Mouse (Mus musculus) liver, embryonic 16.5 days (tissue): ENCODE data around the gene Stk40. TPM values are rescaled to one million over a fixed set of nuclear protein-coding genes. Genes with fewer than 3 reads are reported as not detected.
"Not testable (repeated sequence)": the region's sequence is repeated elsewhere in the genome, so short reads cannot be mapped to it uniquely, and the experiment has no call there.

ENCODE experiments used
- ATAC-seq: fragments of 200-750 bp; cut with Nextera tagmentation; 2 replicates; pipeline ENCODE4 v1.8.0; 2017; ENCODE audit warnings: low read depth, mild to moderate bottlenecking, moderate number of reproducible peaks, moderate library complexity
- H3K27ac ChIP-seq: fragments of 300-500 bp; sonication (generic); 2 replicates; pipeline ENCODE4 v1.5.1; 2014; ENCODE audit warnings: mild to moderate bottlenecking, low read length
- H3K27me3 ChIP-seq: fragments of 300-500 bp; sonication (generic); 2 replicates; pipeline ENCODE4 v1.6.1; 2014; ENCODE audit warnings: low read depth, low read length, mixed read lengths; ENCODE audit not compliant: control insufficient read depth, insufficient read depth
- H3K36me3 ChIP-seq: fragments of 300-500 bp; sonication (generic); 2 replicates; pipeline ENCODE4 v1.6.1; 2014; ENCODE audit warnings: mild to moderate bottlenecking; ENCODE audit not compliant: control insufficient read depth, insufficient read depth
- H3K4me1 ChIP-seq: fragments of 300-500 bp; sonication (generic); 2 replicates; pipeline ENCODE4 v1.6.1; 2014; ENCODE audit warnings: low read depth, low read length, mixed read lengths; ENCODE audit not compliant: control insufficient read depth
- H3K4me2 ChIP-seq: fragments of 300-500 bp; sonication (generic); 2 replicates; pipeline ENCODE4 v1.6.1; 2014; ENCODE audit warnings: low read depth, low read length, mixed read lengths
- H3K4me3 ChIP-seq: fragments of 300-500 bp; sonication (generic); 2 replicates; pipeline ENCODE4 v1.5.1; 2014; ENCODE audit warnings: low read depth, mild to moderate bottlenecking, low read length
- H3K9ac ChIP-seq: fragments of 300-500 bp; sonication (generic); 2 replicates; pipeline ENCODE4 v1.6.1; 2014; ENCODE audit warnings: low read depth, low read length
- H3K9me3 ChIP-seq: fragments of 300-500 bp; sonication (generic); replicated peaks from 2 replicates; pipeline ENCODE4 v1.6.1; 2016; ENCODE audit warnings: low read length; ENCODE audit not compliant: control insufficient read depth
- WGBS: fragments of 180-500 bp; shearing (Covaris S2); extraction: QIAGEN DNeasy Blood & Tissue Kit; methylation state at CpG from one replicate; pipeline ENCODE4 v1.1.7; 2014; ENCODE audit not compliant: insufficient replicate concordance; 5-methylcytosine and 5-hydroxymethylcytosine counted together
- polyA plus RNA-seq: library from polyadenylated mRNA; unstranded; fragments of >200 nt; fragmentation: Nextera tagmentation; extraction: Ambion mirVana; gene quantifications from 2 replicates; pipeline ENCODE4 v1.2.1, GENCODE M21; 2015

The Stk40 gene
- polyA plus RNA-seq, 1 experiment from 2014 or later, result 12.9 TPM

DNA sequence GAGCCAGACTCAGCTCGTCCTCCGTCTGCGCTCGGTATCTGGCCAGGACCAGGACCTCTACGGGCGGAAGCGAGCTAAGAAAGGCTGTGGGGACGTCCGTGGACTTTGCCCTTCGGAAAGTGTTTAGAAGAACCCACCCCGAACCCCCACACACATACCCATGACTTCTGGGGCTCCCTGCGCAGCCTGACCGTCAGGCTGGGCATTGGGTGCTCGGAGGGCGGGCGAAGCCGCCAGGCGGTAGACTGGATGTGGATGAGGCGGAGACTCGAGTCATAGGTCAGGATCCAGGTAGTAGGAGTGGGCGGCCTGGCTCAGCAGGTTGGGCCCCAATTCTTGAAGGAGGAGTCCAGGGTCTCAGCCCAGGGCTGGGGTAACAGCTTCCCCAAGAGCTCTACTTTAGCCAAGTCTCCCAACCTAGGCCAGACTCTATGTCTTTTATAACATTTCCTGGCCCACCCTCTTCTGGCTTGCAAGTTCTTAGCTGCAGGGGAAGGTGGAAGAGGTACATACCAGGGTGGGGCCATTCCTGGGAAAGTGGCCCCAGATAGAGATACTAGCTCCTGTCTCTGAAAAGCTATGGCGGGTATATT lies 59.4 kb downstream of the Stk40 start, which contains the start of gene Sh3d21:
Gene Sh3d21 (minus strand): TSS at position 425 of the 593 bp plus-strand sequence.
- Histone ChIP-seq H3K4me2 (peak within 1 kb of the TSS; percentile 96), H3K27me3 (no peaks in the 10 kb centered on the region), H3K4me1 (peaks cover 16% of the 10 kb centered on the region), H3K4me3 (peak within 1 kb of the TSS; percentile 67), H3K9me3 (no peaks in the 10 kb centered on the region), H3K36me3 (peaks cover 20% of the 10 kb centered on the region), H3K27ac (peak within 1 kb of the TSS; percentile 74), H3K9ac (peak within 1 kb of the TSS; percentile 76)
- ATAC-seq, result peak; percentile 47
- 2% methylated on average over 22 of the region's 22 CpGs for WGBS

GRCm38 (mm10) chr4:126163685-126164084 lies 59.9 kb downstream of the Stk40 start:
- Histone ChIP-seq H3K36me3 (peaks cover 24% of the 10 kb centered on the region), H3K9ac (no peak overlapping the region; the same call in 1 of the 2 replicates), H3K4me1 (peaks cover 16% of the 10 kb centered on the region), H3K4me3 (no peak overlapping the region), H3K4me2 (peak overlapping the region; percentile 96), H3K27me3 (no peaks in the 10 kb centered on the region), H3K9me3 (no peaks in the 10 kb centered on the region), H3K27ac (no peak overlapping the region)
- no peak for ATAC-seq
- WGBS, result 55% methylated on average over 4 of the region's 4 CpGs

DNA sequence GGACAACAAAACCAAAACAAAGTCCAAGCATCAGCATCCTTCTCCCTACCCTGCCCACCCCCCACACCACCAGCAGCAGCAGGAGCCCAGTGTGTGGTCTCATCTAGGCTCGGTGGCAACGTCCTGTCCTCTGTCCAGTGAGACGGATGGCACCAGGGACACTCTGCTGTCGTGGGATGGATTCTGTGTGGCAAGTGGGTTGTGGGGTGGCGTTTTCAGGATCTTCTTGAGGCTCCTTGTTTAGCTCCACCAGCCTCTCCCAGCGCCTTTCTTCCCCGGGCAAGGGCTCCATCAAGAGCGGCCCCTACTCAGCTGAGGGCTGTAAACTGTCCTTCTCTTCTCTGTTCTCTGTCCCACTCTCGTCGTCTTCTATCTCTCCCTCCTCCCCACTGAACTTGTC lies 61.3 kb downstream of the Stk40 start:
- H3K4me2 ChIP-seq, ATAC-seq, H3K9ac ChIP-seq, H3K27me3 ChIP-seq, H3K27ac ChIP-seq, H3K4me3 ChIP-seq, H3K9me3 ChIP-seq: not testable (repeated sequence)
- peaks cover 38% of the 10 kb centered on the region for H3K36me3 ChIP-seq
- H3K4me1 ChIP-seq, result peaks cover 16% of the 10 kb centered on the region
- WGBS, result 61% methylated on average over 8 of the region's 10 CpGs

DNA sequence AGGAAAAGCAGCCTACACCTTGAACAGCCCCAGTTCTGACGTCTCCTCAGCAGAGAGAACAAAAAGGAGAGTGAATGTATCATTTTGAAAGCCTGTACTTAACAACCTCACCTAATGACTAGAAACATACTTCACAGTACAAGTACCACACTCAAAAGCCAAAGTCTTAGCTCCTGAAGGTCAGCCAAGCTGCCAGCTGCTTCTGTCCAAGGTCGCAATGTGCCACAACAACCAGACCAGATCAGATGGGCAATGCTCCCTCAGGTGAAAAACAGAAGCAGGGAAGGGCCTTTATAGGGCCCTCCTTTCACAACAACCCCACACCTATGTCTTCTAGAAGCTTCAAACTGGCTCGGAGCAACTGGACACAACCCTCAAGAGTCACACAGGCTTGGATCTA lies 62.3 kb downstream of the Stk40 start:
- Histone ChIP-seq H3K4me2 (no peak overlapping the region), H3K9me3 (no peaks in the 10 kb centered on the region), H3K4me1 (peaks cover 16% of the 10 kb centered on the region), H3K27ac (no peak overlapping the region), H3K36me3 (peaks cover 45% of the 10 kb centered on the region), H3K4me3 (no peak overlapping the region), H3K27me3 (no peaks in the 10 kb centered on the region), H3K9ac (no peak overlapping the region)
- WGBS, result 81% methylated on average over 3 of the region's 3 CpGs
- no peak for ATAC-seq

DNA sequence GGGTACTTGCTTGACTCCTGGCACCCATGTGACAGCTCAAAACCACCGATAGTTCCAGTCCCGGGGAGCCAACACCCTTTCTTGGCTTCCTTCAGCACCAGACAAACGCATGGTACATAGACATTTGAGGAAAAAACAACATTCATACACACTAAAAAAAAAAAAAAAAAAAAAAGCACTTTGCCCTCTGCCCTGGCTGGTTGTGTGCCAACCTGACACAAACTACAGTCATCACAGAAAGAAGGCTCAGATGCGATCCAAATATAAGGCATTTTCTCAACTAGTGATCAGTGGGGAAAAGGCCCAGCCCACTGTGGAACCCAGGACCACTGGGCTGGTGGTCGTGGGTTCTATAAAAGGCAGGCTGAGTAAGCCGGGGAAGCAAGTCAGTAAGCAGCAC lies 65.1 kb downstream of the Stk40 start:
- Histone ChIP-seq H3K4me1 (peaks cover under 1% of the 10 kb centered on the region), H3K9ac (no peak overlapping the region), H3K4me2 (no peak overlapping the region), H3K27ac (no peak overlapping the region), H3K27me3 (no peaks in the 10 kb centered on the region), H3K4me3 (no peak overlapping the region), H3K36me3 (peaks cover 69% of the 10 kb centered on the region), H3K9me3 (no peaks in the 10 kb centered on the region)
- WGBS, result 75% methylated on average over 6 of the region's 6 CpGs
- ATAC-seq, result no peak

GRCm38 (mm10) chr4:126170737-126171136 lies 67.0 kb downstream of the Stk40 start:
- ATAC-seq, H3K27ac ChIP-seq, H3K27me3 ChIP-seq, H3K4me2 ChIP-seq, H3K4me3 ChIP-seq, H3K4me1 ChIP-seq, H3K9ac ChIP-seq, H3K9me3 ChIP-seq: not testable (repeated sequence)
- WGBS, result 91% methylated on average over 5 of the region's 5 CpGs
- peaks cover 85% of the 10 kb centered on the region for H3K36me3 ChIP-seq

GRCm38 (mm10) chr4:126173800-126174199 lies 70.0 kb downstream of the Stk40 start:
- Histone ChIP-seq H3K4me1 (no peaks in the 10 kb centered on the region; the same call in 1 of the 2 replicates), H3K27me3 (no peaks in the 10 kb centered on the region), H3K9ac (no peak overlapping the region), H3K9me3 (no peaks in the 10 kb centered on the region), H3K4me2 (no peak overlapping the region), H3K36me3 (peaks cover 83% of the 10 kb centered on the region), H3K27ac (no peak overlapping the region), H3K4me3 (no peak overlapping the region)
- ATAC-seq, result peak; percentile 37
- WGBS, result 79% methylated on average over 5 of the region's 5 CpGs

GRCm38 (mm10) chr4:126175980-126176379 lies 72.2 kb downstream of the Stk40 start:
- WGBS, result 79% methylated on average over 7 of the region's 7 CpGs

DNA sequence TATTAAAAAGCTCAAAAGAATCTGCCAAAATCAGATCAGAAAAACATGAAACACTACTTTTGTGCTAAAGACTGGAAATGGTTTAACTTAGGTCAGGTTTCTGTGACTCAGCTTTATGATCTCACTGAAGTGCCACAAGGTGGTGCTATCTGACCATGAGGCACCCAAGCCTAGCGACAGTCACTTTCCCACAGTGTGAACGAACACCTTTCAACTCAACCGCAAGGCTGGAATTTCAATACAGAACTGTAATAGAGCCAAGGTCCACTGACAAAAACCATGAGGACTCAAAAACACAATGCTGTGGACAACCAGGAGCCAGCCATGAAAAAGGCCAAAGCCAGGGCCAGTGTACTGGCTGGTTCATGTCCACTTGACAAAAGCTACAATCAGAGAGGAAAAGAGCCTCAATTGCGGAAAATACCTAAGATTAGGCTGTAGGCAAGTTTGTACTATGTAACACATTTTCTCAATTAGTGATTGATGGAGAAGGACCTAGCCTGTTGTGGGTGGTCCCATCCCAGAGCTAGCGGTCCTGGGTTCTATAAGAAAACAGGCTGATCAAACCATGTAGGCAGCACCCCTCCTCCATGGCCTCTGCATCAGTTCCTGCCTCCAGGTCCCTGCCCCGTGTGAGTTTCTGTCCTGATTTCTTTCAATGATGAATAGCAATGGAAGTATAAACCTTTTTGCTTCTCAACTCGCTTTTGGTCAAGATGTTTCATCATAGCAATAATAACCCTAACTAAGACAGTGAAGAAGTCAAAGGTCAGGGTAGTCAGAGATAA lies 77.6 kb downstream of the Stk40 start:
- 61% methylated on average over 7 of the region's 7 CpGs for WGBS
- Histone ChIP-seq H3K9ac (no peak overlapping the region), H3K27me3 (no peaks in the 10 kb centered on the region), H3K27ac (no peak overlapping the region), H3K4me3 (no peak overlapping the region), H3K36me3 (peaks cover 46% of the 10 kb centered on the region), H3K4me2 (no peak overlapping the region), H3K9me3 (no peaks in the 10 kb centered on the region), H3K4me1 (no peaks in the 10 kb centered on the region; the same call in 1 of the 2 replicates)
- peak; percentile 58; the same call in 1 of the 2 replicates for ATAC-seq

More at GRCm38 (mm10) chr4:126175980-126176379, 72.2 kb downstream of the Stk40 start:
- H3K27ac ChIP-seq, H3K27me3 ChIP-seq, H3K4me3 ChIP-seq, H3K9ac ChIP-seq, H3K4me1 ChIP-seq, H3K9me3 ChIP-seq, H3K4me2 ChIP-seq: not testable (repeated sequence)
- peaks cover 78% of the 10 kb centered on the region for H3K36me3 ChIP-seq
- peak; percentile 64 for ATAC-seq
